Mouse (Mus musculus): ENCODE results near the gene Kcnma1. TPM values are rescaled to one million over a fixed set of nuclear protein-coding genes. Genes with fewer than 3 reads are reported as not detected.

The Kcnma1 gene
- polyA plus RNA-seq, 1 experiment from 2014 or later: 2.3 TPM

DNA sequence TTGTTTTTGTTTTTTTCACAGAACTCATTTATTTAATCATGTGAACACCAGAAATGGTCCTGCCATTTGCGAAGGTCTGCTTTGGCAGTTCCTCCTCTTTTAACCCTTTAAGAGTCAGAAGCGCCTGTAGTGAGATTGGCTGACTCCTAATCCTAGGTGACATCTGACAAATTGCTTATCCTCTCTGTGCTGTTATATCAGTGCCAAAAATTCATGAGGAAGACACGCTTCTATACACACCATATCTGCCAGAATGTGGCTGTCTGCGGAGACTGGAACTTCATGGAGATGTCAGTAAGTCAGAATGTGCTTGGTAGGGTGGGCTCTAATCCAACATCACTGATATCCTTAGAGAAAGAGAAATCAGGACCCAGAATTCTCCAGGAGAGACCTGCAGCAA is 157.3 kb downstream of the Kcnma1 start:
- no peak for ATAC-seq (ENCODE audit: insufficient number of reproducible peaks, insufficient read depth, low FRiP score, low TSS enrichment, low read depth)
- Histone ChIP-seq H3K4me2 (no peak overlapping the region), H3K9ac (replicated peaks) (no peak overlapping the region), H3K27ac (no peak overlapping the region), H3K9me3 (no peaks in the 10 kb centered on the region), H3K4me1 (replicated peaks) (no peaks in the 10 kb centered on the region), H3K36me3 (no peaks in the 10 kb centered on the region), H3K4me3 (replicated peaks) (no peak overlapping the region), H3K27me3 (no peaks in the 10 kb centered on the region)
- 86% methylated on average over 4 of the region's 4 CpGs for WGBS

- no peak for ATAC-seq (ENCODE audit: insufficient number of reproducible peaks, insufficient read depth, low FRiP score, low TSS enrichment, low read depth)
- Histone ChIP-seq H3K9ac (replicated peaks) (no peak overlapping the region), H3K4me3 (replicated peaks) (no peak overlapping the region), H3K4me2 (no peak overlapping the region), H3K27ac (no peak overlapping the region), H3K36me3 (no peaks in the 10 kb centered on the region), H3K27me3 (no peaks in the 10 kb centered on the region), H3K4me1 (replicated peaks) (no peaks in the 10 kb centered on the region), H3K9me3 (no peaks in the 10 kb centered on the region)
- WGBS: 75% methylated on average over 2 of the region's 2 CpGs
Observed at GRCm38 (mm10) chr14:23854946-23855345, 159.3 kb downstream of the Kcnma1 start.

DNA sequence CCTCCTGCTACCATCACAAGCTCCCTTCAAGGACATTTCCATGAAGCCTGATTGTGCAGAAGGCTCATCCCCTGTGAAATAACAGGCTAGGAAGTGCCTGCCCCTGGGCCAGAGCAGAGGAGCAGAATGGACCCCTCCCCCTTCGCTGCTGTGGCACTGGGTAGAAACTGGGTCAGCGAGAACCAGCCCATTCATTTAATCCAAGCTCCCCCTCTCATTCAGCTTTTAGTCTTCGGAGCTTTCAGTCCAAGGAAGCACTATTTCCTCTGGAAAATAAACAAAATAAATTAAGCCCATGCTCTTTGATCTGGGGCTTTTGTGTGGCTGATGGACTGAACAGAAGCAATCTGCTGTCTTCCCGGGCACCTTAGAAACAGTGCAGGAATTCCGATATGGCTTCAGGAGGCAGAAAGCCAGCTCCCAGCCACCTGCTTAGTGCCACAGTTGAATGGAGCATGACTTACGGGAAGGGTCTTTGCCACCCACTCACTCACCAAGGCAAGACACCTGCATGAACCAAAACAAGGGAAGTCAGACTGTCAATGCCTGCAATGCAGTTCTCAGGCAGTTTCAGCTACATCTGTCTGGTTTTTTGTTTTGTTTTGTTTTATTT is 165.7 kb downstream of the Kcnma1 start:
- 35% methylated on average over 6 of the region's 6 CpGs for WGBS
- Histone ChIP-seq H3K27me3 (no peaks in the 10 kb centered on the region), H3K36me3 (no peaks in the 10 kb centered on the region), H3K4me3 (replicated peaks) (no peak overlapping the region), H3K4me2 (no peak overlapping the region), H3K4me1 (replicated peaks) (no peaks in the 10 kb centered on the region), H3K27ac (no peak overlapping the region), H3K9ac (replicated peaks) (no peak overlapping the region), H3K9me3 (no peaks in the 10 kb centered on the region)
- ATAC-seq (ENCODE audit: insufficient number of reproducible peaks, insufficient read depth, low FRiP score, low TSS enrichment, low read depth): no peak

GRCm38 (mm10) chr14:23846706-23847105 is 167.6 kb downstream of the Kcnma1 start:
- no peaks in the 10 kb centered on the region for H3K4me1 ChIP-seq (replicated peaks)
- H3K36me3 ChIP-seq: no peaks in the 10 kb centered on the region
- no peaks in the 10 kb centered on the region for H3K27me3 ChIP-seq
- H3K27ac ChIP-seq: no peak overlapping the region
- H3K4me3 ChIP-seq (replicated peaks): no peak overlapping the region
- no peak overlapping the region for H3K9ac ChIP-seq (replicated peaks)
- no peak overlapping the region for H3K4me2 ChIP-seq
- no peaks in the 10 kb centered on the region for H3K9me3 ChIP-seq
- 90% methylated on average over 4 of the region's 4 CpGs for whole genome bisulfite sequencing
- ATAC-seq (ENCODE audit: insufficient number of reproducible peaks, insufficient read depth, low FRiP score, low TSS enrichment, low read depth): no peak

DNA sequence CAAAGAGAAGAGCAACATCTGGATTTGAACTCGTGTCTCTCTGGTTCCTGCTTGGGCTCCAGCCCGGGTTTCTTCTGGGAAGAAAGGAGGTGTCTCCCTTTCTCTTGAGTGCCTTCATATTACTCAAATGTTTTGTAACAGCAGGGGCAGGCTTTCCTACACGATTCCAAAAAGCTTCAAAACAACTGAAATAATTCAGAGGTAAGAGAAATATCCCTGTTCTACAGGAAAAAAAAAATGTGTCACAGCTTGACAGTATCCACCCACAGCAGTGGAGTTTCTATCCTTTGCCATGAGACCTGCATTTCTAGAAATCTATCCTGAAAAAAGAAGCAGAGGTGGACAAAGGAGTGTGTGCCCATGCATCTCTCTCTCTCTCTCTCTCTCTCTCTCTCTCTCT is 172.3 kb downstream of the Kcnma1 start:
- H3K4me2 ChIP-seq: no peak overlapping the region
- no peaks in the 10 kb centered on the region for H3K9me3 ChIP-seq
- H3K27ac ChIP-seq: no peak overlapping the region
- no peaks in the 10 kb centered on the region for H3K4me1 ChIP-seq (replicated peaks)
- no peak for ATAC-seq (ENCODE audit: insufficient number of reproducible peaks, insufficient read depth, low FRiP score, low TSS enrichment, low read depth)
- WGBS: 80% methylated on average over 3 of the region's 3 CpGs
- no peak overlapping the region for H3K4me3 ChIP-seq (replicated peaks)
- no peak overlapping the region for H3K9ac ChIP-seq (replicated peaks)
- H3K27me3 ChIP-seq: no peaks in the 10 kb centered on the region
- no peaks in the 10 kb centered on the region for H3K36me3 ChIP-seq

DNA sequence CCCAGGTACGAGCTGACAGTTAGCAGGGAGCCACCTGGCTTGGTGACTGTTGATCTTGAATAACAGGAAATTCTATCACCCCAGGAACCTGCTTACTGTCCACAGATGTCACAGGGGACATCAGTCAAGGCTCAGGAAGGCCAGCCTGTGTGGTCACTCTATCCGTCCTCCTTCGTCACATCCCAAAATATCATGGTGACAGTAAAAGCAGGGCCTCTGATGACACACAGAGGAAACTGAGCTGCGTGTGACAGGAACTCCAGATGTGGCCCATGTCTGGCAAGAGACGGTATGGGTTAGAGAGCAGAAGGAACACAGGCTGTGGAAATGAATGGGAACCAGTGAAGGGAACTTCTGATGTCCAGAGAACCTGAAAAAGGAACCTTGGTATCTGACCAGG is 174.7 kb downstream of the Kcnma1 start:
- WGBS: 82% methylated on average over 5 of the region's 5 CpGs

GRCm38 (mm10) chr14:23835387-23836111 is 178.7 kb downstream of the Kcnma1 start:
- 34% methylated on average over 10 of the region's 10 CpGs for WGBS
- Histone ChIP-seq H3K9me3 (no peaks in the 10 kb centered on the region), H3K9ac (replicated peaks) (no peak overlapping the region), H3K27me3 (no peaks in the 10 kb centered on the region), H3K36me3 (no peaks in the 10 kb centered on the region), H3K4me1 (replicated peaks) (no peaks in the 10 kb centered on the region), H3K4me2 (no peak overlapping the region), H3K4me3 (replicated peaks) (no peak overlapping the region), H3K27ac (no peak overlapping the region)
- no peak for ATAC-seq (ENCODE audit: insufficient number of reproducible peaks, insufficient read depth, low FRiP score, low TSS enrichment, low read depth)

More for the DNA sequence above, 174.7 kb downstream of the Kcnma1 start:
- Histone ChIP-seq H3K9ac (replicated peaks) (no peak overlapping the region), H3K36me3 (no peaks in the 10 kb centered on the region), H3K4me2 (no peak overlapping the region), H3K4me3 (replicated peaks) (no peak overlapping the region), H3K27me3 (no peaks in the 10 kb centered on the region), H3K9me3 (no peaks in the 10 kb centered on the region), H3K27ac (no peak overlapping the region), H3K4me1 (replicated peaks) (no peaks in the 10 kb centered on the region)
- no peak for ATAC-seq (ENCODE audit: insufficient number of reproducible peaks, insufficient read depth, low FRiP score, low TSS enrichment, low read depth)

DNA sequence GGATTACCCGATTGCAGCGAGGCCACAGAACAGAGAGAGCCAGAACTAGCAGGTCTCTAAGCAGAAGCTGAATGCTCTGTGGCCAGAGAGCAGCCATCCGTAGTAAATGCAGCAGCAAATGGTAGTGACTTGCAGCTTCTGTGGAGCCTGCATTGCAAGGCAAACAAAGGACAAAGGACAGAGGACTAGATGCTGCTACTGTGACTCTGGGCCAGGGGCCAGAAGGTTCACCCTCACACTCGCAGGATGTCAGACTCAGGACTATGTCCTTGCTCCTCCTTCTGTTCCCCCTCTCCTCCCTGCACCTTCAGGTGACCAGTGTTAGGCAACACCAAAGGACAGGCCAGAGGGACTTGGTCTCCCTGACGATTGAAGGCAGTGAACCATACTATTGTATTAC is 183.0 kb downstream of the Kcnma1 start:
- Histone ChIP-seq H3K27me3 (0 out of 2 replicates have a peak, but pooled peaks cover 2% of the 10 kb centered on the region), H3K4me2 (no peak overlapping the region), H3K4me3 (replicated peaks) (no peak overlapping the region), H3K27ac (no peak overlapping the region), H3K36me3 (no peaks in the 10 kb centered on the region), H3K4me1 (replicated peaks) (no peaks in the 10 kb centered on the region), H3K9ac (replicated peaks) (no peak overlapping the region), H3K9me3 (no peaks in the 10 kb centered on the region)
- WGBS: 68% methylated on average over 5 of the region's 5 CpGs
- no peak for ATAC-seq (ENCODE audit: insufficient number of reproducible peaks, insufficient read depth, low FRiP score, low TSS enrichment, low read depth)

- Histone ChIP-seq H3K27ac (no peak overlapping the region), H3K4me1 (replicated peaks) (no peaks in the 10 kb centered on the region), H3K9me3 (no peaks in the 10 kb centered on the region), H3K9ac (replicated peaks) (no peak overlapping the region), H3K36me3 (no peaks in the 10 kb centered on the region), H3K27me3 (peaks cover 2% of the 10 kb centered on the region; the same call in 1 of the 2 replicates), H3K4me3 (replicated peaks) (no peak overlapping the region), H3K4me2 (no peak overlapping the region)
- ATAC-seq (ENCODE audit: insufficient number of reproducible peaks, insufficient read depth, low FRiP score, low TSS enrichment, low read depth): no peak
- WGBS: 39% methylated on average over 4 of the region's 4 CpGs
Observed at GRCm38 (mm10) chr14:23830316-23830715, 184.0 kb downstream of the Kcnma1 start.

DNA sequence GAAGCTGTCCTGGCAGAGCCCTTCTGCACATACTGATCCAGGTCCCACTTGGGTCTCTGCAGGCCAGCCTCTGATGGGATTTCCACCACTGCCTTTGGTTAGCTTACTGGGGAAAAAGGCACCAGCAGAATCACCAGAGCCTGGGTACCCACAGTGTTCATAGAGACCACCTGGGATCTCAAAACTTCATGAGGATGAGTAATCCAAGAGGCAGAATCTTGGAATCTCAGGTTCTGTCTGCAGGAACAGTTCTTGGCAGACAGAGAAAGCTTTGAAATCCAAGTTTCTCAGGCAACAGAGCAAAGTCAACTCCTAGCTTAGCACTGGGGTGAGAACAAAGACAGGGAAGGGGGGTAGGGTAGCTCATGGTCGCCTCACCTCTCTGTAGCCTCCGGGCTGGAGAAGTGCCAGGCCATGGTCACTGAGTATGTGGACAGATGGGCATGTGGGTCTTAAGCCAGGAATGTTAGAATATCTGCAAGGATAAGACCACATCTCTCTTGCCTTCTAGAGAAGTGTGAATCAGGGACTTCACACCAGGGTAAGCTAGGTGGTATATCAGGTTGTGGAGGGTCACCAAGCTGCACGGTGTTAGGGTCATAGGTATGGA is 185.5 kb downstream of the Kcnma1 start:
- no peak overlapping the region for H3K4me3 ChIP-seq (replicated peaks)
- H3K27ac ChIP-seq: no peak overlapping the region
- peaks cover 2% of the 10 kb centered on the region; the same call in 1 of the 2 replicates for H3K27me3 ChIP-seq
- no peaks in the 10 kb centered on the region for H3K4me1 ChIP-seq (replicated peaks)
- 85% methylated on average over 3 of the region's 3 CpGs for WGBS
- no peak for ATAC-seq (ENCODE audit: insufficient number of reproducible peaks, insufficient read depth, low FRiP score, low TSS enrichment, low read depth)
- H3K9me3 ChIP-seq: no peaks in the 10 kb centered on the region
- no peaks in the 10 kb centered on the region for H3K36me3 ChIP-seq
- H3K9ac ChIP-seq (replicated peaks): no peak overlapping the region
- no peak overlapping the region for H3K4me2 ChIP-seq

DNA sequence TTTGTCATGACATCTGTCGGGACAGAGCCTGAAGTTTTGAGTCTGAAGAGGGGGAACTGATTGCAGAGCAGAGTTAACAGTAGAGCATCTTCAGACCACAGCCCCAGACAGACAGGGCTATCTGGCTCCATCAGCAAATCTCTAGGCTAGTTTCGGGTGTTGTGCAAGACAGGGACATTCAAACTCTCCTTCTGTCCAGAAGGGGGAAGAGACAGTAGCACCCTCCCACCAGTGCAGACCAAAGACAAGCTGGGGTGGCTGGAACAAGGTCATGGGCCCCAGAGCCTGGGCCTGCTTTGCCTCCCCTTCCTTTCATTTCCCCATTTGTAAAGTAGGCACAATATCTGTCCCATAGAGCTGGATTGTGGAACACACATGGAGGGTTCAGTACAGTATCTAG is 189.4 kb downstream of the Kcnma1 start:
- 75% methylated on average over 2 of the region's 2 CpGs for WGBS
- no peaks in the 10 kb centered on the region for H3K36me3 ChIP-seq
- no peak overlapping the region for H3K27ac ChIP-seq
- peaks cover 2% of the 10 kb centered on the region; the same call in 1 of the 2 replicates for H3K27me3 ChIP-seq
- no peaks in the 10 kb centered on the region for H3K9me3 ChIP-seq
- H3K4me2 ChIP-seq: no peak overlapping the region
- no peak overlapping the region for H3K9ac ChIP-seq (replicated peaks)
- H3K4me3 ChIP-seq (replicated peaks): no peak overlapping the region
- H3K4me1 ChIP-seq (replicated peaks): no peaks in the 10 kb centered on the region
- ATAC-seq (ENCODE audit: insufficient number of reproducible peaks, insufficient read depth, low FRiP score, low TSS enrichment, low read depth): no peak

All from limb, embryonic 12.5 days (tissue).